Mouse (Mus musculus): Measurements from ENCODE around the gene Lca5. TPM values are rescaled to one million over a fixed set of nuclear protein-coding genes. Genes with fewer than 3 reads are reported as not detected.
A peak's percentile ranks its signal among the peaks of the same experiment; 100 is the strongest.

Lca5 gene
- polyA plus RNA-seq, 1 experiment from 2014 or later = 10.9 TPM

DNA sequence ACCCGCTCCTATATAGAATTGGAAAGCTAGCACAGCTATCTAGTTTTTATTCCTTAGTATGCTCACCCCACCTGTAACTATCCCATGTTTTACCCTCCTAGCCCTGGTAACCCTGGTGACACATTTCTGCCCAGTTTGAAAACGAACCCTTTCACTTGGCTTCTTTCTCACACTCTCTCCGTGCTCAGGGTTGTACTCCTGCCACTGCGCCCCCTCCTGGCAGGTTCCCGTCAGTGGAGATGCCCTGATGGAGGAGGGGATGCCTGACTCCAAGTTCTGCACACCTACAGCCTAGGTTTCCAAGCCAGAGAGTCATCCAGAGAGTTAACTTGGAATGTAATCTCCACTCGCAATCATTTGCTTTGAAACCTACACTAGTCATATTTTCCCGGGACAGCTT lies 7.3 kb downstream of the Lca5 start:
- no peaks in the 10 kb centered on the region for H3K9me3 ChIP-seq (replicated peaks; ENCODE audit: low read length)
- no peaks in the 10 kb centered on the region for H3K27me3 ChIP-seq (ENCODE audit: insufficient read depth, low read length)
- H3K36me3 ChIP-seq (ENCODE audit: insufficient read depth, low read length) = no peaks in the 10 kb centered on the region
- 73% methylated on average over 7 of the region's 7 CpGs for WGBS
- no peak for DNase-seq (ENCODE audit: low spot score)
- no peak overlapping the region for H3K4me3 ChIP-seq (replicated peaks; ENCODE audit: low read depth, low read length)
- no peak for ATAC-seq (replicated peaks; ENCODE audit: low FRiP score, low read depth)
- peak; percentile 45; the same call in 1 of the 2 replicates for TF ChIP-seq CTCF (IDR thresholded peaks at IDR 0.05; ENCODE audit: low read depth)
- H3K27ac ChIP-seq = no peak overlapping the region
- no peak overlapping the region for H3K9ac ChIP-seq (ENCODE audit: low read depth, low read length)
- no peaks in the 10 kb centered on the region for H3K4me1 ChIP-seq (replicated peaks; ENCODE audit: insufficient read depth, low read length)
- H3K4me2 ChIP-seq (ENCODE audit: low read length) = no peak overlapping the region

DNA sequence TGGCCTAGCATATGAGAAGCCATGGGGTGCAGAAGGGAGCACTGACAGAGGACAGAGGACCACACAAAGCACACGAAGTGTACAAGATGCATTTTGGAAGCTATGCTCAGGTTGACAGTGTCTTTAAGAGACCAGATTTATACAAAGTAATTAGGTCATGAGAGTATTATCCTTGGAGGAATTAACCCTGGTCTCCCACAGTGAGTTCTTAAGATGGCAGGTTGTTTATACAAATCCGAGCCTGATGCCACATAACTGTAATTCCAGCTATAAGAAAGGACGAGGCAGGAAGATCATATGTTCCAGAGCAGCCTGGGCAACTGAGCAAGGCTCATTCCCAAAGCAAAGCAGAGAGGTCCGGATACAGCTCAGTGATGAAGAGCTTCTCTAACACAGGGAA lies 13.0 kb downstream of the Lca5 start:
- no peaks in the 10 kb centered on the region for H3K27me3 ChIP-seq (ENCODE audit: insufficient read depth, low read length)
- no peak overlapping the region for H3K4me2 ChIP-seq (ENCODE audit: low read length)
- H3K9ac ChIP-seq (ENCODE audit: low read depth, low read length) = no peak overlapping the region
- 0 out of 2 replicates have a peak, but pooled peaks cover 4% of the 10 kb centered on the region for H3K9me3 ChIP-seq (replicated peaks; ENCODE audit: low read length)
- no peaks in the 10 kb centered on the region for H3K4me1 ChIP-seq (replicated peaks; ENCODE audit: insufficient read depth, low read length)
- TF ChIP-seq CTCF (IDR thresholded peaks at IDR 0.05; ENCODE audit: low read depth) = no peak
- peaks cover 8% of the 10 kb centered on the region; the same call in 1 of the 2 replicates for H3K36me3 ChIP-seq (ENCODE audit: insufficient read depth, low read length)
- WGBS = 77% methylated on average over 4 of the region's 4 CpGs
- ATAC-seq (replicated peaks; ENCODE audit: low FRiP score, low read depth) (no peak), DNase-seq (ENCODE audit: low spot score) (no peak)
- H3K4me3 ChIP-seq (replicated peaks; ENCODE audit: low read depth, low read length) = no peak overlapping the region
- H3K27ac ChIP-seq = no peak overlapping the region

DNA sequence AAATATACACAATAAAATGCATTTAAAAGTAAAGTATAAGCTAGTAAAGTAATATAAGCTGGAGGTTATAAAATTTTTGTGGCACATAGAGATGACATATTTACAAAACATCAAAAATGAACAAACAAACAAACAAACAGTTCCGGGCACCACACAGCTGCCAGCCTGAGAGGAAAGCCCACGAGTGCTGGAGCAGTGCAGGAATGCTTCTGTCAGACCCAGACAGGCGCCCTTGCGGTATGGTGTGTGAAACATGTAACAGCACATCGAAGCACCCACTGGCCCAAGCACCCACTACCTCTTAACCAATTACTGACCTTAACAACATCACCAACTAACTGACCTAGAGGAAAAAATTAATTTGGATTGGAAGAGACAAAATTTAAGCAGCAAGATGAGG lies 22.0 kb downstream of the Lca5 start:
- Histone ChIP-seq H3K9me3 (replicated peaks; ENCODE audit: low read length) (no peaks in the 10 kb centered on the region), H3K9ac (ENCODE audit: low read depth, low read length) (no peak overlapping the region), H3K27me3 (ENCODE audit: insufficient read depth, low read length) (no peaks in the 10 kb centered on the region), H3K4me2 (ENCODE audit: low read length) (no peak overlapping the region), H3K4me3 (replicated peaks; ENCODE audit: low read depth, low read length) (no peak overlapping the region), H3K36me3 (ENCODE audit: insufficient read depth, low read length) (peaks cover 4% of the 10 kb centered on the region; the same call in 1 of the 2 replicates), H3K4me1 (replicated peaks; ENCODE audit: insufficient read depth, low read length) (no peaks in the 10 kb centered on the region), H3K27ac (no peak overlapping the region)
- 88% methylated on average over 5 of the region's 5 CpGs for WGBS
- DNase-seq (ENCODE audit: low spot score) = no peak
- no peak for ATAC-seq (replicated peaks; ENCODE audit: low FRiP score, low read depth)
- no peak for TF ChIP-seq CTCF (IDR thresholded peaks at IDR 0.05; ENCODE audit: low read depth)

DNA sequence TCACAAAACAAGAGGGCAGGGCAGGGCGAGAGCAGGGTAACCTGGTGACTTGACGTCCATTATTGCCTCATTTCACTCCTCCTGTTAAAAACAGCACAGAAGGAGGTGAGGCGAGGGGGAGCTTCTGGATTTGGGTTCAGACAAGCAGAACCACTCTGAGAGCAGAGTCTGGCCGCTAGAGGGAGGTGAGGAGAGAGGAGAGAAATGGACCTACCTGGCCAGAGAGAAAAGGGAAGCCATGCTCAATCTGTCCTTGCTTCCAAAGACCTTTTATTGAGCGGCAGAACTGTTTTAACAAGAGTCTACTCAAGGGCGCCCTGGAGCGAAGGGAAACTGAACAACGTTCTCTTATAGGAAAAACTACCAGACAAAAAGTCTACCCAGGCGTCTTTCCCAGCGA lies 27.9 kb downstream of the Lca5 start:
- Histone ChIP-seq H3K9ac (ENCODE audit: low read depth, low read length) (no peak overlapping the region), H3K4me2 (ENCODE audit: low read length) (no peak overlapping the region), H3K36me3 (ENCODE audit: insufficient read depth, low read length) (no peaks in the 10 kb centered on the region), H3K9me3 (replicated peaks; ENCODE audit: low read length) (no peaks in the 10 kb centered on the region), H3K27ac (no peak overlapping the region), H3K4me1 (replicated peaks; ENCODE audit: insufficient read depth, low read length) (no peaks in the 10 kb centered on the region), H3K27me3 (ENCODE audit: insufficient read depth, low read length) (no peaks in the 10 kb centered on the region), H3K4me3 (replicated peaks; ENCODE audit: low read depth, low read length) (no peak overlapping the region)
- peak; percentile 61 for TF ChIP-seq CTCF (IDR thresholded peaks at IDR 0.05; ENCODE audit: low read depth)
- DNase-seq (ENCODE audit: low spot score) (peak; percentile 21), ATAC-seq (replicated peaks; ENCODE audit: low FRiP score, low read depth) (no peak)
- 78% methylated on average over 10 of the region's 10 CpGs for WGBS

DNA sequence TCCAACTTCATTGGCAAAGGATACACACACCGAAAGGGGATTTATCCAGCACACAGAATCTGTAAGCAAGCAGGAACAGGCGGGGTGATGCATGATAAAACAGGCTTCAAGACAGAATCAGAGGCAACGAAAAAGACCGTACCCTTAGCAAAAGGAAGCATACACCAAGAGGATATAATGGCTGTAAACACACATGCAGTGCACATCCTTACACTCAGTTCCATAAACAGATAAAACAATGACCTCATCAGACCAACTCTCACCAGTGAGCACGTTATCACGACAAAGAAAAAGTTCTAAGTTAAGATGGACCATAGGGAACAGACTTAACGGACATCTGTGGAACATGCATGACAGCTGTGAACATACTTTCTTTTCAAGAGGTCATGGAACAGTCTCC lies 35.8 kb downstream of the Lca5 start:
- 81% methylated on average over 7 of the region's 7 CpGs for WGBS
- no peak for DNase-seq (ENCODE audit: low spot score)
- no peak overlapping the region for H3K27ac ChIP-seq
- no peak overlapping the region for H3K9ac ChIP-seq (ENCODE audit: low read depth, low read length)
- no peak for ATAC-seq (replicated peaks; ENCODE audit: low FRiP score, low read depth)
- no peak overlapping the region for H3K4me2 ChIP-seq (ENCODE audit: low read length)
- TF ChIP-seq CTCF (IDR thresholded peaks at IDR 0.05; ENCODE audit: low read depth) = no peak
- H3K36me3 ChIP-seq (ENCODE audit: insufficient read depth, low read length) = no peaks in the 10 kb centered on the region
- no peaks in the 10 kb centered on the region for H3K27me3 ChIP-seq (ENCODE audit: insufficient read depth, low read length)
- no peaks in the 10 kb centered on the region for H3K9me3 ChIP-seq (replicated peaks; ENCODE audit: low read length)
- no peak overlapping the region for H3K4me3 ChIP-seq (replicated peaks; ENCODE audit: low read depth, low read length)
- no peaks in the 10 kb centered on the region for H3K4me1 ChIP-seq (replicated peaks; ENCODE audit: insufficient read depth, low read length)

DNA sequence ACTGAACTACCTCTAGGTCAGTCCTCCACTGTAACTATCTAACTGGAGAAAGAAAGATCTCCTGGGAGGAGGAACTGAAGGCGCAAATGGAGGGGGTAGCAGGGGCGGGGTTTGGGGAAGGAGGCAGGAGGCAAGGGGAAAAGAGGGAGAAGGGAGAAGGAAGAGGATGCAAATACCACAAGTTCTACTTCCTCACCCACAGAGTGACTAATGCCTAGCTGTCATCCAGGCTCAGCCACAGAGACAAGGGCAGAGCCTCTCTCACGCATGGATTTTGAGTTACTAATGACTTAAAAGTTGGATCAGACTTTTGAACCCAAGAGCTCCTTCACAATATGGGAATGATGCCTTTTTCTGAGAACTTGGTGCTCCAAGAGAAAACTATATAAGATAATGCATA lies 40.1 kb downstream of the Lca5 start:
- Histone ChIP-seq H3K4me3 (replicated peaks; ENCODE audit: low read depth, low read length) (no peak overlapping the region), H3K27me3 (ENCODE audit: insufficient read depth, low read length) (no peaks in the 10 kb centered on the region), H3K36me3 (ENCODE audit: insufficient read depth, low read length) (no peaks in the 10 kb centered on the region), H3K4me1 (replicated peaks; ENCODE audit: insufficient read depth, low read length) (no peaks in the 10 kb centered on the region), H3K9me3 (replicated peaks; ENCODE audit: low read length) (no peaks in the 10 kb centered on the region), H3K27ac (no peak overlapping the region), H3K4me2 (ENCODE audit: low read length) (no peak overlapping the region), H3K9ac (ENCODE audit: low read depth, low read length) (no peak overlapping the region)
- no peak for DNase-seq (ENCODE audit: low spot score)
- TF ChIP-seq CTCF (IDR thresholded peaks at IDR 0.05; ENCODE audit: low read depth) = no peak
- whole genome bisulfite sequencing = 63% methylated on average over 3 of the region's 3 CpGs
- ATAC-seq (replicated peaks; ENCODE audit: low FRiP score, low read depth) = no peak

DNA sequence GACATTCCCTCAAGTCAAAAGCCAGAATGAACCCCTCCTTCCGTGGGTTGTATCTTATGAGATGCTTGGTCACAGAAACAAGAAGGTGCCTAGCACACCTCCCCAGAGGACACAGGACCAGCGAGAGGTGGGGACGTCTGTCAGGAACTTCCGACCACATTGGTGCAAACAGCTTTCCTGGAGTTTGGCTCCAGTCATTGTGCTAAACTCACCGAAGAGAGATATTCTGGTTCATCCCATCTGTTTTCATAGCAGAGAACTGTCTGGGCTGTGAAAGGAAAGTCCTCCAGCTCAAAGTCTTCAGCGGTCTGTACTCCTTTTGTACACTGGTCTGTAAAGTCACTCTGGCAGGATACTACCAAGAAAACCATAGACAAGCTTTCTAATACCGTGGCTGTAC lies 41.5 kb downstream of the Lca5 start:
- no peak overlapping the region for H3K27ac ChIP-seq
- H3K9me3 ChIP-seq (replicated peaks; ENCODE audit: low read length) = no peaks in the 10 kb centered on the region
- TF ChIP-seq CTCF (IDR thresholded peaks at IDR 0.05; ENCODE audit: low read depth) = no peak
- no peak overlapping the region for H3K9ac ChIP-seq (ENCODE audit: low read depth, low read length)
- no peak for DNase-seq (ENCODE audit: low spot score)
- H3K36me3 ChIP-seq (ENCODE audit: insufficient read depth, low read length) = peaks cover 7% of the 10 kb centered on the region; the same call in 1 of the 2 replicates
- no peaks in the 10 kb centered on the region for H3K4me1 ChIP-seq (replicated peaks; ENCODE audit: insufficient read depth, low read length)
- H3K27me3 ChIP-seq (ENCODE audit: insufficient read depth, low read length) = no peaks in the 10 kb centered on the region
- no peak overlapping the region for H3K4me3 ChIP-seq (replicated peaks; ENCODE audit: low read depth, low read length)
- ATAC-seq (replicated peaks; ENCODE audit: low FRiP score, low read depth) = no peak
- H3K4me2 ChIP-seq (ENCODE audit: low read length) = no peak overlapping the region
- 91% methylated on average over 7 of the region's 7 CpGs for WGBS
